Mouse (Mus musculus) inflammation-experienced regulatory T-cells, adult 6 months (primary cell): ENCODE data around the gene Meaf6. TPM values are rescaled to one million over a fixed set of nuclear protein-coding genes. Genes with fewer than 3 reads are reported as not detected.

Experiments
- ATAC-seq: one replicate; pipeline ENCODE4 v1.8.0; 2017
- polyA plus RNA-seq, 3 experiments: library from polyadenylated mRNA; unstranded; fragments of 100-300 nt; shearing (Covaris generic); gene quantifications; one replicate each; pipeline ENCODE4 v1.2.1; 2017

The Meaf6 gene
- polyA plus RNA-seq, 3 experiments from 2014 or later: 60.4 to 68.9 (median 64.1) TPM

- ATAC-seq: no peak
Measured at GRCm38 (mm10) chr4:125116090-125116861, 31.3 kb downstream of the Meaf6 start.

GRCm38 (mm10) chr4:125116929-125117328 is 32.0 kb downstream of the Meaf6 start:
- no peak for ATAC-seq

- ATAC-seq: peak; percentile 3
Measured at GRCm38 (mm10) chr4:125117902-125118320, 33.0 kb downstream of the Meaf6 start.

- ATAC-seq: no peak
Measured at GRCm38 (mm10) chr4:125119070-125119469, 34.1 kb downstream of the Meaf6 start.

DNA sequence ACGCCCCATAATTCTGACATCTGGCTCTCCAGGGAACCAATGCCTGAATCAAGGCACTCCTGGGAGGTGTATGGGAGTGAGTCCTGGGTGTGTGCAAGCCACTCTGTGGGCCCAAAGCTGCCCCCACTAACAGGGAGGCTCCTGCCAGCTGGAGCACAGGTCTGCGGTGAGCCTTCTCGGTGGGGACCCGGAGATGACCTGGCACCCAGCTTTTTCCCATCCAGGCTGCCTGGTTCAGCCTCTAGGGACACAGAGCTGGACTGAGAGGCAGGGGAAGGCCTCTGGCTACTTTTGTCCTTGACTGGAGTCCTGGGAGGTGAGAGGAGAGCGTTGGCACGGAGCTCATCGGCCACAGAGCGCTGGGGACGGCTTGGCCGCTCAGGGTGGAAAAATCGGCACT is 34.8 kb downstream of the Meaf6 start:
- no peak for ATAC-seq

GRCm38 (mm10) chr4:125122431-125123278 is 37.7 kb downstream of the Meaf6 start:
- ATAC-seq: no peak

GRCm38 (mm10) chr4:125123279-125123671 is 38.3 kb downstream of the Meaf6 start:
- ATAC-seq: peak; percentile 7

- ATAC-seq: peak; percentile 62
Measured at GRCm38 (mm10) chr4:125124424-125125209, 39.7 kb downstream of the Meaf6 start.

GRCm38 (mm10) chr4:125125361-125125921 is 40.5 kb downstream of the Meaf6 start:
- no peak for ATAC-seq

DNA sequence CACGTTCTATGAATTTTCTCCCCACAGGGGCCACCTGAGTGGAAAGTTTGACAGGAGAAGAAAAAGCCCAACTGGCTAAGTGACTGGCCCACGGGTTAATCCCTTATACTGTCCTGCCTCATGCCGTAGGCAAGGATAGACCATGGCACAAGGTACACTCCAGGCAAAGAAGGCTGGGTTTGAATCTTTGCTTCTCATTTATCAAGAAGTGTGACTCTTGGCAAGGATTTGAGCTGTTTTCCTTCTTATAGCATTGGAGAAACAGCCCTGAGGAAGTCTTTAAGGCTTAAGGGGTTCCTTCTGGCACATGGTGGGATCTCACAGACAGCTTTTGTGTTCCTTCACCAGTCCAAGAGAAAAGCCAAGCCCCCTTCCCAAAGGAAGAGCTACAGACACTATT is 41.3 kb downstream of the Meaf6 start:
- no peak for ATAC-seq

- ATAC-seq: no peak
Measured at GRCm38 (mm10) chr4:125126761-125127160, 41.8 kb downstream of the Meaf6 start.

GRCm38 (mm10) chr4:125127305-125128084 is 42.6 kb downstream of the Meaf6 start, which contains the start of gene Zc3h12a:
Gene Zc3h12a (minus strand): TSS chr4:125127840.
- ATAC-seq: peak; percentile 69

GRCm38 (mm10) chr4:125131493-125131892 is 46.6 kb downstream of the Meaf6 start:
- ATAC-seq: no peak

- no peak for ATAC-seq
Measured at GRCm38 (mm10) chr4:125132394-125132793, 47.5 kb downstream of the Meaf6 start.

- ATAC-seq: no peak
Measured at GRCm38 (mm10) chr4:125134192-125134591, 49.3 kb downstream of the Meaf6 start.

DNA sequence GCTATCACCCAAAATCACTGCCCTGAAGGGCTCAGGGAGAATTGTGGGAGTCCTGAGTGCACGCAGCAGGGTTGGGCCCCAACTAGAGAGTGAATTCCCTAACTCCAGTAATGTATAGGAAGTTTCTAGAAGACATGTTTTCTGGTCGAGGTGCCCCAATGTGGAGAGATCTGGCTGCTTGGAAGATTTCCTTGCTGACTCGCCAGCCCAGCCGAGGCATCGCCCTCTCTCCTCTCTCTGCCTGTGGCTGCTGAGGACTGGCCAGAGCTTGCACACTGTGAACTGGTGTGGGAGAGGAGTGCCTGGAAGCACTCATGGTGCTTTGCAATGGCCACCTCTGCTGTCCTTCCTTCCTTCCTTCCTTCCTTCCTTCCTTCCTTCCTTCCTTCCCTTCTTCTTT is 49.7 kb downstream of the Meaf6 start:
- no peak for ATAC-seq

GRCm38 (mm10) chr4:125135076-125135855 is 50.3 kb downstream of the Meaf6 start:
- ATAC-seq: no peak

- no peak for ATAC-seq
Measured at GRCm38 (mm10) chr4:125136303-125136888, 51.5 kb downstream of the Meaf6 start.

DNA sequence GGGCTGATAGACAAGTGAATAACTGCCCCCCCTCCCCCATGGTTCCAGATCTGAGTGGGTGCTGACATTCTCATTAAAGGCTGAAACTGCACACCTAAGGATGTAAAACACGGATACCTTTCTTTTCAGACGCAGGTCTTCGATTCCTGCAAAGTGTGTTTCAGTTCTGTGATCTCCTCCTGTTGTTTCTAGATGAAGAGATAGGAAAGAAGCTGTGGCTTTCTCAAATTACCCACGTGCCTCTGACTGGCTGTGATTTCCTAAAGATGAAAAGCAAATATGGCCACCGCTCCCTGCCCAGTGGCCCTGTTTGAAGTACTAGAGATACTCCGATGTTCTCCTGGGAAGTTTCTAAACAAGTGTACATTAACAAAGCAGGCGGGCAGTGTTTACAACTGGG is 53.4 kb downstream of the Meaf6 start:
- no peak for ATAC-seq

DNA sequence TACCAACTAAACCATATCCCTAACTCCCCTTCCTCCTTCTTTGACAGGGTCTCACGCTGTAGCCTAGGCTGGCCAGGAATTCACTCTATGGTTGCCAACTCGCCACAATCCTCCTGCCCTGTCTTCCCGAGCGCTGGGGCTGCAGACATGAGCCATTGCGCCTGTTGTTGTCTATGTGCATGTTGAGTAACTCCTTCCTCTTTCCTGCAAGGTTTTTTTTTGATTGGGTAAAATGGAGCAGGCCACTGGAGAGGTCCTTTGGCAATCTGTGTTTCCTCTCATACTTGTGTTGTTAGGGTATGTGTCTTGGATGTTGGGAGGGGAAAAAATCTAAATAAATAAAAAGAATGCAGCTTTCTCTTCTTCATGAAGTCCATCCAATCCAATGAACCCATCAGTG is 59.3 kb downstream of the Meaf6 start:
- ATAC-seq: no peak
